Mouse (Mus musculus): Measurements from ENCODE around the gene Glyr1. TPM values are rescaled to one million over a fixed set of nuclear protein-coding genes. Genes with fewer than 3 reads are reported as not detected.

Glyr1 gene
- total and polyA plus RNA-seq, 3 experiments: 44.8 to 103 (median 68.7) TPM

DNA sequence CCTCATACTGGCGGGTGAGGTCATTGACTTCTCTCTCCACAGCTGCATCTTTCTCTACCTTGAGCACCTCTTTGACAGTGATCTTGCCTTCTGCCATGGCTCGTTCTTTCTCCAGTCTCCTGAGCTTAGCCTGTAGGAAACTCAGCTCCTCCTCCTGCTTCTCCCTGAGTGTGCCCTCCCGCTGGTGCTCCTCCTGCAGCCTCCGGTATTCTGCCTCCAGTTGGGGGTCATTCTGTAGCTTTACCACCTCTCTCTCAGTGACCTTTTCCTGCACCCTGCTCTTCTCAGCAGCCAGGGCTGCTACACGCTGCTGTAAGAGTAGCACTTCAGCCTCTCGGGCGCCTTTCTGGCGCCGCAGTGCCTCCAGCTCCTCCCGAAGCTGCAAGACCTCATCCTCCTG is 39.4 kb upstream of the Glyr1 start:
- H3K4me3 ChIP-seq (ENCODE audit: control insufficient read depth in 1 of 2, insufficient read depth in 1 of 2, low read depth in 2 of 2, low read length in 2 of 2): no peak overlapping the region
- no peak for DNase-seq (ENCODE audit: low read depth, low spot score)
- H3K36me3 ChIP-seq (ENCODE audit: control insufficient read depth in 1 of 2, insufficient read depth in 2 of 2, low read length in 2 of 2): peaks cover 0 to 2% of the 10 kb centered on the region in 2 experiments; a peak in 1 of 4 replicates
- TF ChIP-seq SIN3A (IDR thresholded peaks at IDR 0.05; ENCODE audit: low read length) (no peak), CHD1 (IDR thresholded peaks at IDR 0.05; ENCODE audit: low read depth, low read length) (no peak), MEF2A (IDR thresholded peaks at IDR 0.05; ENCODE audit: extremely low read depth, insufficient replicate concordance, low read depth, low read length, poor library complexity, severe bottlenecking) (no peak), MYC (IDR thresholded peaks at IDR 0.05; ENCODE audit: low read depth, low read length) (no peak), MAFK (IDR thresholded peaks at IDR 0.05; ENCODE audit: borderline replicate concordance, low read depth, low read length) (no peak)
- H3K4me1 ChIP-seq (ENCODE audit: control insufficient read depth in 1 of 2, insufficient read depth in 2 of 2, low read length in 2 of 2): no peaks in the 10 kb centered on the region
- no peaks in the 10 kb centered on the region for H3K9me3 ChIP-seq (replicated peaks; ENCODE audit: insufficient read depth, low read length)
- H3K79me2 ChIP-seq (ENCODE audit: control insufficient read depth, insufficient read depth, low read length, poor library complexity): no peaks in the 10 kb centered on the region
- no peak overlapping the region for H3K9ac ChIP-seq (ENCODE audit: control insufficient read depth, low read depth, low read length, poor library complexity, severe bottlenecking)
- H3K27me3 ChIP-seq (ENCODE audit: control insufficient read depth in 1 of 2, insufficient read depth in 2 of 2, low read length in 2 of 2): no peaks in the 10 kb centered on the region
- H3K27ac ChIP-seq (ENCODE audit: control insufficient read depth, low read depth, low read length): no peak overlapping the region

GRCm38 (mm10) chr16:5086179-5086578 is 36.5 kb upstream of the Glyr1 start:
- H3K4me1 ChIP-seq (ENCODE audit: control insufficient read depth in 1 of 2, insufficient read depth in 2 of 2, low read length in 2 of 2): no peaks in the 10 kb centered on the region
- H3K36me3 ChIP-seq (ENCODE audit: control insufficient read depth in 1 of 2, insufficient read depth in 2 of 2, low read length in 2 of 2): peaks cover 0 to 4% of the 10 kb centered on the region in 2 experiments; a peak in 1 of 4 replicates
- DNase-seq (ENCODE audit: low read depth, low spot score): no peak
- H3K4me3 ChIP-seq (ENCODE audit: control insufficient read depth in 1 of 2, insufficient read depth in 1 of 2, low read depth in 2 of 2, low read length in 2 of 2): no peak overlapping the region
- H3K9ac ChIP-seq (ENCODE audit: control insufficient read depth, low read depth, low read length, poor library complexity, severe bottlenecking): no peak overlapping the region
- no peaks in the 10 kb centered on the region for H3K27me3 ChIP-seq (ENCODE audit: control insufficient read depth in 1 of 2, insufficient read depth in 2 of 2, low read length in 2 of 2)
- no peaks in the 10 kb centered on the region for H3K79me2 ChIP-seq (ENCODE audit: control insufficient read depth, insufficient read depth, low read length, poor library complexity)
- no peaks in the 10 kb centered on the region for H3K9me3 ChIP-seq (replicated peaks; ENCODE audit: insufficient read depth, low read length)
- TF ChIP-seq HCFC1 (IDR thresholded peaks at IDR 0.05; ENCODE audit: low read depth, low read length) (no peak), MAX (IDR thresholded peaks at IDR 0.05; ENCODE audit: low read length) (no peak), GATA1 (IDR thresholded peaks at IDR 0.05; ENCODE audit: low read depth, low read length) (no peak), CTCF (IDR thresholded peaks at IDR 0.05 in 2 of 3, conservative IDR thresholded peaks at IDR 0.05 in 1 of 3; ENCODE audit: control insufficient read depth in 1 of 3, insufficient read depth in 1 of 3, low read depth in 2 of 3, low read length in 3 of 3, poor library complexity in 1 of 3, severe bottlenecking in 1 of 3) (no peak), TAL1 (IDR thresholded peaks at IDR 0.05; ENCODE audit: low read length) (no peak), ZNF384 (IDR thresholded peaks at IDR 0.05; ENCODE audit: low read depth, low read length) (no peak), USF2 (IDR thresholded peaks at IDR 0.05; ENCODE audit: borderline replicate concordance in 1 of 2, insufficient read depth in 1 of 2, low read depth in 1 of 2, low read length in 2 of 2) (no peak), TBP (IDR thresholded peaks at IDR 0.05; ENCODE audit: low read depth, low read length) (no peak), POLR2AphosphoS2 (IDR thresholded peaks at IDR 0.05; ENCODE audit: low read length) (no peak), ZC3H11A (IDR thresholded peaks at IDR 0.05; ENCODE audit: low read depth, low read length) (no peak), POLR2A (IDR thresholded peaks at IDR 0.05; ENCODE audit: control insufficient read depth in 1 of 2, insufficient read depth in 1 of 2, low read depth in 1 of 2, low read length in 2 of 2, poor library complexity in 1 of 2) (no peak), SMC3 (IDR thresholded peaks at IDR 0.05; ENCODE audit: low read depth, low read length) (no peak), MAZ (IDR thresholded peaks at IDR 0.05; ENCODE audit: low read depth, low read length) (no peak), GABPA (IDR thresholded peaks at IDR 0.05; ENCODE audit: low read depth, low read length) (no peak), SIN3A (IDR thresholded peaks at IDR 0.05; ENCODE audit: low read length) (no peak)
- H3K27ac ChIP-seq (ENCODE audit: control insufficient read depth, low read depth, low read length): no peak overlapping the region
